Mouse (Mus musculus) layer of hippocampus, adult 8-10 months (tissue): ENCODE data around the gene Arap1. TPM values are rescaled to one million over a fixed set of nuclear protein-coding genes. Genes with fewer than 3 reads are reported as not detected.
A peak's percentile ranks its signal among the peaks of the same experiment; 100 is the strongest.

Source experiments
- DNase-seq, 2 experiments: peaks; one replicate each; pipeline ENCODE4 v3.0.0; 2022; ENCODE audit warnings: low spot score in 2 of 2
- total RNA-seq, 4 experiments: library from RNA; stranded (reverse); gene quantifications; 2 replicates each; pipeline ENCODE4 v1.2.4; 2022

Arap1 gene
- total RNA-seq, 4 experiments from 2014 or later = 18.0 to 32.8 (median 26.4) TPM

- DNase-seq = no peak
Measured at GRCm38 (mm10) chr7:101361021-101361420, 13.2 kb downstream of the Arap1 start.

- DNase-seq = no peak
Measured at GRCm38 (mm10) chr7:101361767-101362166, 13.9 kb downstream of the Arap1 start.

GRCm38 (mm10) chr7:101362791-101363191 is 14.9 kb downstream of the Arap1 start:
- DNase-seq = no peak

GRCm38 (mm10) chr7:101363914-101364313 is 16.0 kb downstream of the Arap1 start:
- no peak for DNase-seq

- DNase-seq = no peak
Measured at GRCm38 (mm10) chr7:101367901-101368852, 20.3 kb downstream of the Arap1 start.

- DNase-seq = no peak
Measured at GRCm38 (mm10) chr7:101369666-101370065, 21.8 kb downstream of the Arap1 start.

- DNase-seq = no peak
Measured at GRCm38 (mm10) chr7:101373082-101373481, 25.2 kb downstream of the Arap1 start.

- DNase-seq = no peak
Measured at GRCm38 (mm10) chr7:101374155-101374554, 26.3 kb downstream of the Arap1 start.

- DNase-seq = peak in 1 of 2 experiments; percentile 42
Measured at GRCm38 (mm10) chr7:101376701-101377340, 29.0 kb downstream of the Arap1 start.

GRCm38 (mm10) chr7:101377741-101378262 is 29.9 kb downstream of the Arap1 start:
- DNase-seq = no peak

- DNase-seq = no peak
Measured at GRCm38 (mm10) chr7:101378285-101378684, 30.4 kb downstream of the Arap1 start.

- no peak for DNase-seq
Measured at GRCm38 (mm10) chr7:101378796-101379465, 31.1 kb downstream of the Arap1 start.

- DNase-seq = no peak
Measured at GRCm38 (mm10) chr7:101379732-101380131, 31.9 kb downstream of the Arap1 start.

- no peak for DNase-seq
Measured at GRCm38 (mm10) chr7:101381512-101381911, 33.6 kb downstream of the Arap1 start.

- no peak for DNase-seq
Measured at GRCm38 (mm10) chr7:101382378-101382777, 34.5 kb downstream of the Arap1 start.

GRCm38 (mm10) chr7:101383756-101384155 is 35.9 kb downstream of the Arap1 start:
- DNase-seq = no peak

- DNase-seq = no peak
Measured at GRCm38 (mm10) chr7:101384931-101385330, 37.1 kb downstream of the Arap1 start.

GRCm38 (mm10) chr7:101385331-101385733 is 37.5 kb downstream of the Arap1 start:
- no peak for DNase-seq

- DNase-seq = no peak
Measured at GRCm38 (mm10) chr7:101385866-101386452, 38.1 kb downstream of the Arap1 start.

- no peak for DNase-seq
Measured at GRCm38 (mm10) chr7:101389256-101389655, 41.4 kb downstream of the Arap1 start.

- no peak for DNase-seq
Measured at GRCm38 (mm10) chr7:101391909-101392479, 44.1 kb downstream of the Arap1 start.
